Comparison of ENCODE assay signal across 17 mouse cellular contexts in the genomic region with DNA sequence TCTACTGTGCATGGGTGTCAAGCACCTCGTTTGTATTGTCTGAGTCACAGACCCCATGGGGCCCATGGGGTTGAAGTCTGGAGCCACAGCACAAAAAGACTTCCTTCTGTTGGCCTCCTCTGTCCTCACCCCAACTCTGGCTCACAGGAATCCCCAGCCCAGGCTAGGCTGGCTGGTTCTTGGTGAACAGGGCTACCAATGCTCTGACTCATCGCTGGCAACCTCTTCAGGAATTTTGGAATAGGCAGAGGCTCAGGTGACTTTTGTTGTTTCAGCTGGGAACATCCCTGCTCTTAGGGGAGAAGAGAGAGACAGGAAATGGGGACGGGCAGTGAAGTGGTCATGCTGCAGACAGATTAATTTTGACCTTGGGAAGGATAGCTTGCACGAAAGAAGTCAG.
DNase-seq lines count a peak whose midpoint lies in the region; ATAC-seq and TF ChIP-seq lines count a peak whose summit lies in the region.
"Had no signal": no experiment of that assay in that cellular context is flagged by ENCODE, and none has a peak within 500 bp of the region (broad histone marks: within the 10 kb centered on the region; RNA-seq: fewer than 3 reads in every experiment).

No protein-coding gene starts in this region.

- no peak for TF ChIP-seq CTCF in lung, postnatal 0 days (IDR thresholded peaks at IDR 0.05)

- H3K9me3 ChIP-seq in lung, postnatal 0 days (ENCODE audit: low read length) = no peaks in the 10 kb centered on the region
- H3K9me3 ChIP-seq in heart, embryonic 10.5 days = no peaks in the 10 kb centered on the region
- H3K9me3 ChIP-seq: embryonic facial prominence, embryonic 15.5 days; intestine, embryonic 15.5 days; neural tube, embryonic 15.5 days had no signal

- ATAC-seq in lung, postnatal 0 days = peak; percentile 17; the same call in 1 of the 2 replicates
- no peak for ATAC-seq in megakaryocyte progenitor cell, adult 5-6 weeks (replicated peaks; ENCODE audit: poor library complexity)
- ATAC-seq: CD4-positive, CD25-positive, alpha-beta regulatory T cell, adult 4 months had no signal

- H3K27me3 ChIP-seq in lung, postnatal 0 days (replicated peaks; ENCODE audit: insufficient read depth, low read length) = no peaks in the 10 kb centered on the region
- no peaks in the 10 kb centered on the region for H3K27me3 ChIP-seq in heart, embryonic 10.5 days (ENCODE audit: insufficient read depth, poor library complexity, severe bottlenecking)
- H3K27me3 ChIP-seq: embryonic facial prominence, embryonic 15.5 days; intestine, embryonic 15.5 days; neural tube, embryonic 15.5 days had no signal

- no peak overlapping the region for H3K4me2 ChIP-seq in lung, postnatal 0 days (replicated peaks; ENCODE audit: low read depth, low read length)
- H3K4me2 ChIP-seq: embryonic facial prominence, embryonic 15.5 days; intestine, embryonic 15.5 days; neural tube, embryonic 15.5 days had no signal

- no peak overlapping the region for H3K9ac ChIP-seq in lung, postnatal 0 days (replicated peaks; ENCODE audit: low read depth)
- H3K9ac ChIP-seq: embryonic facial prominence, embryonic 15.5 days; intestine, embryonic 15.5 days; neural tube, embryonic 15.5 days had no signal

- TF ChIP-seq EP300 in lung, postnatal 0 days (IDR thresholded peaks at IDR 0.05) = no peak

- peak; percentile 41 for DNase-seq in gastrocnemius, adult 18-20 months (ENCODE audit: low spot score)
- no peak for DNase-seq in gastrocnemius, adult 8-10 months (ENCODE audit: low spot score in 2 of 2)
- DNase-seq in lung, postnatal 0 days (ENCODE audit: low spot score) = no peak
- DNase-seq in lung, postnatal 14 days = no peak
- peak; percentile 96 for DNase-seq in Muller cell, postnatal 12 days (ENCODE audit: inconsistent ontology term)
- DNase-seq in heart, embryonic 10.5 days (ENCODE audit: low spot score) = no peak
- no peak for DNase-seq in right cerebral cortex, postnatal 10 days (ENCODE audit: low spot score in 2 of 2)
- DNase-seq: cerebellum, adult 11-12 months; liver; thymus, postnatal 25 days had no signal

- H3K36me3 ChIP-seq in lung, postnatal 0 days (ENCODE audit: insufficient read depth, low read length) = no peaks in the 10 kb centered on the region
- H3K36me3 ChIP-seq in heart, embryonic 10.5 days = no peaks in the 10 kb centered on the region
- H3K36me3 ChIP-seq: embryonic facial prominence, embryonic 15.5 days; intestine, embryonic 15.5 days; neural tube, embryonic 15.5 days had no signal

- H3K27ac ChIP-seq in lung, postnatal 0 days (ENCODE audit: low read length) = no peak overlapping the region
- peak overlapping the region; percentile 23; the same call in 1 of the 2 replicates for H3K27ac ChIP-seq in heart, embryonic 10.5 days
- H3K27ac ChIP-seq: embryonic facial prominence, embryonic 15.5 days; intestine, embryonic 15.5 days; left cerebral cortex, adult 2 months; macrophage; neural tube, embryonic 15.5 days had no signal

- no peak overlapping the region for H3K4me3 ChIP-seq in lung, postnatal 0 days (ENCODE audit: low read depth, low read length)
- H3K4me3 ChIP-seq in heart, embryonic 10.5 days = no peak overlapping the region
- H3K4me3 ChIP-seq: embryonic facial prominence, embryonic 15.5 days; intestine, embryonic 15.5 days; left cerebral cortex, adult 2 months; neural tube, embryonic 15.5 days had no signal

- 33% methylated on average over 4 of the region's 4 CpGs for WGBS in lung, postnatal 0 days
- WGBS in heart, embryonic 10.5 days = 41% methylated on average over 4 of the region's 4 CpGs

- no peaks in the 10 kb centered on the region for H3K4me1 ChIP-seq in lung, postnatal 0 days (ENCODE audit: insufficient read depth, low read depth, low read length)
- H3K4me1 ChIP-seq in heart, embryonic 10.5 days = peaks cover 9% of the 10 kb centered on the region; the same call in 1 of the 2 replicates
- H3K4me1 ChIP-seq: neural tube, embryonic 15.5 days had no signal

Comparison
In these comparisons a context has a peak if more than half of its experiments do, and no peak if none do; other contexts are left out.
1. DNase-seq: peak in gastrocnemius, adult 18-20 months (single experiment) and Muller cell, postnatal 12 days (single experiment); none in gastrocnemius, adult 8-10 months (0 of 2), lung, postnatal 0 days (single experiment), lung, postnatal 14 days (single experiment), heart, embryonic 10.5 days (single experiment) and right cerebral cortex, postnatal 10 days (0 of 2).